17 mouse cellular contexts compared by ENCODE assay signal in genomic region chr9:49527340-49527739, GRCm38 (mm10). TPM values are rescaled to one million over a fixed set of nuclear protein-coding genes. Genes with fewer than 3 reads are reported as not detected.
DNase-seq lines count a peak whose midpoint lies in the region; ATAC-seq and TF ChIP-seq lines count a peak whose summit lies in the region.
"Had no signal": no experiment of that assay in that cellular context is flagged by ENCODE, and none has a peak within 500 bp of the region (broad histone marks: within the 10 kb centered on the region; RNA-seq: fewer than 3 reads in every experiment).

No protein-coding gene starts in this region.

- H3K36me3 ChIP-seq in heart, postnatal 0 days (replicated peaks; ENCODE audit: control insufficient read depth, insufficient read depth, low read length): peaks cover 8% of the 10 kb centered on the region
- no peaks in the 10 kb centered on the region for H3K36me3 ChIP-seq in heart, embryonic 11.5 days (ENCODE audit: control insufficient read depth, insufficient read depth, low read length)
- H3K36me3 ChIP-seq in hindbrain, embryonic 11.5 days (ENCODE audit: control insufficient read depth, insufficient read depth, low read length): no peaks in the 10 kb centered on the region
- peaks cover 8% of the 10 kb centered on the region for H3K36me3 ChIP-seq in midbrain, embryonic 16.5 days (ENCODE audit: control insufficient read depth, insufficient read depth, low read length)

- no peaks in the 10 kb centered on the region for H3K4me1 ChIP-seq in heart, postnatal 0 days (ENCODE audit: control insufficient read depth, insufficient read depth)
- H3K4me1 ChIP-seq in heart, embryonic 11.5 days (ENCODE audit: control insufficient read depth, insufficient read depth, low read length): no peaks in the 10 kb centered on the region
- no peaks in the 10 kb centered on the region; the same call in 1 of the 2 replicates for H3K4me1 ChIP-seq in hindbrain, embryonic 11.5 days (replicated peaks; ENCODE audit: control insufficient read depth, insufficient read depth, low read length)
- H3K4me1 ChIP-seq in midbrain, embryonic 16.5 days (ENCODE audit: control insufficient read depth, insufficient read depth, low read length): peaks cover 12% of the 10 kb centered on the region; the same call in 1 of the 2 replicates

- no peak overlapping the region for H3K4me3 ChIP-seq in heart, postnatal 0 days (ENCODE audit: low read depth, low read length)
- no peak overlapping the region for H3K4me3 ChIP-seq in heart, embryonic 11.5 days (ENCODE audit: low read depth, low read length)
- H3K4me3 ChIP-seq in hindbrain, embryonic 11.5 days (ENCODE audit: low read depth, low read length): no peak overlapping the region
- H3K4me3 ChIP-seq in midbrain, embryonic 16.5 days (ENCODE audit: low read depth, low read length): no peak overlapping the region
- H3K4me3 ChIP-seq: heart, adult 2 months; left cerebral cortex, adult 2 months; limb, embryonic 13.5 days; myocyte had no signal

- peak; percentile 11 for DNase-seq in heart, postnatal 0 days (ENCODE audit: low spot score)
- peak; percentile 47 for DNase-seq in brain, embryonic 14.5 days (ENCODE audit: low read depth)
- no peak for DNase-seq in hindbrain, embryonic 11.5 days (ENCODE audit: low spot score)
- no peak for DNase-seq in embryo, embryonic 11 days
- DNase-seq in lung, postnatal 14 days: no peak
- no peak for DNase-seq in lung, postnatal 10 days
- DNase-seq: adrenal gland, postnatal 36 days; cerebellum, postnatal 36 days; heart, adult 2 months; kidney, adult 8-10 months; lung, adult 18-20 months; thymus, adult 2 months had no signal

- H3K27ac ChIP-seq in heart, postnatal 0 days (ENCODE audit: low read depth): no peak overlapping the region
- H3K27ac ChIP-seq in heart, embryonic 11.5 days (ENCODE audit: low read depth, low read length): no peak overlapping the region
- peak overlapping the region; percentile 58 for H3K27ac ChIP-seq in hindbrain, embryonic 11.5 days (ENCODE audit: low read depth, low read length)
- peak overlapping the region; percentile 23; the same call in 1 of the 2 replicates for H3K27ac ChIP-seq in midbrain, embryonic 16.5 days (ENCODE audit: low read length)
- H3K27ac ChIP-seq: heart, adult 2 months; left cerebral cortex, adult 2 months; limb, embryonic 13.5 days had no signal

- no peaks in the 10 kb centered on the region for H3K9me3 ChIP-seq in heart, postnatal 0 days (replicated peaks; ENCODE audit: control insufficient read depth, low read length)
- H3K9me3 ChIP-seq in heart, embryonic 11.5 days (replicated peaks; ENCODE audit: control insufficient read depth, low read length): no peaks in the 10 kb centered on the region
- H3K9me3 ChIP-seq in hindbrain, embryonic 11.5 days (ENCODE audit: control insufficient read depth, low read length): no peaks in the 10 kb centered on the region
- H3K9me3 ChIP-seq in midbrain, embryonic 16.5 days (replicated peaks; ENCODE audit: control insufficient read depth, low read length, poor library complexity, severe bottlenecking): no peaks in the 10 kb centered on the region
- H3K9me3 ChIP-seq: limb, embryonic 13.5 days had no signal

- no peak overlapping the region for H3K4me2 ChIP-seq in heart, postnatal 0 days (ENCODE audit: low read depth, low read length)
- H3K4me2 ChIP-seq in heart, embryonic 11.5 days: no peak overlapping the region
- no peak overlapping the region for H3K4me2 ChIP-seq in hindbrain, embryonic 11.5 days (replicated peaks; ENCODE audit: low read depth, low read length)
- H3K4me2 ChIP-seq in midbrain, embryonic 16.5 days (ENCODE audit: low read length): no peak overlapping the region
- H3K4me2 ChIP-seq: limb, embryonic 13.5 days had no signal

- TF ChIP-seq EP300 in heart, postnatal 0 days (IDR thresholded peaks at IDR 0.05; ENCODE audit: low read depth): no peak

- H3K9ac ChIP-seq in heart, postnatal 0 days (replicated peaks; ENCODE audit: low read depth, low read length): no peak overlapping the region
- H3K9ac ChIP-seq in heart, embryonic 11.5 days (ENCODE audit: low read depth, low read length): no peak overlapping the region
- H3K9ac ChIP-seq in hindbrain, embryonic 11.5 days (ENCODE audit: low read depth, low read length): no peak overlapping the region
- H3K9ac ChIP-seq in midbrain, embryonic 16.5 days (ENCODE audit: low read depth, low read length): no peak overlapping the region
- H3K9ac ChIP-seq: limb, embryonic 13.5 days had no signal

- H3K27me3 ChIP-seq in heart, postnatal 0 days (ENCODE audit: control insufficient read depth, insufficient read depth, low read length): no peaks in the 10 kb centered on the region
- H3K27me3 ChIP-seq in heart, embryonic 11.5 days (ENCODE audit: control insufficient read depth, insufficient read depth, low read length): no peaks in the 10 kb centered on the region
- H3K27me3 ChIP-seq in hindbrain, embryonic 11.5 days (ENCODE audit: control insufficient read depth, insufficient read depth, low read length): no peaks in the 10 kb centered on the region
- no peaks in the 10 kb centered on the region for H3K27me3 ChIP-seq in midbrain, embryonic 16.5 days (ENCODE audit: control insufficient read depth, insufficient read depth, low read depth, low read length)
- H3K27me3 ChIP-seq: limb, embryonic 13.5 days had no signal

- ATAC-seq in heart, postnatal 0 days (ENCODE audit: insufficient read depth, low read depth): peak; percentile 58
- ATAC-seq in heart, embryonic 11.5 days (replicated peaks; ENCODE audit: insufficient number of reproducible peaks, low FRiP score, low TSS enrichment): no peak
- no peak for ATAC-seq in hindbrain, embryonic 11.5 days (ENCODE audit: low FRiP score)
- ATAC-seq in midbrain, embryonic 16.5 days: no peak

- no peak for TF ChIP-seq POLR2A in brain, embryonic 14.5 days (IDR thresholded peaks at IDR 0.05; ENCODE audit: borderline replicate concordance, extremely low read depth, insufficient read depth, insufficient read length, poor library complexity, severe bottlenecking)

- TF ChIP-seq CTCF in heart, postnatal 0 days (IDR thresholded peaks at IDR 0.05; ENCODE audit: low read depth): no peak
- no peak for TF ChIP-seq CTCF in brain, embryonic 14.5 days (IDR thresholded peaks at IDR 0.05; ENCODE audit: borderline replicate concordance, extremely low read depth, insufficient read depth, insufficient read length)

- 51% methylated on average over 8 of the region's 8 CpGs for WGBS in heart, postnatal 0 days
- WGBS in heart, embryonic 11.5 days (ENCODE audit: insufficient replicate concordance): 63% methylated on average over 8 of the region's 8 CpGs
- 60% methylated on average over 8 of the region's 8 CpGs for WGBS in hindbrain, embryonic 11.5 days
- 50% methylated on average over 8 of the region's 8 CpGs for WGBS in midbrain, embryonic 16.5 days

RNA-seq across cellular contexts. Expression of gene Ttc12, which starts 41.3 kb away (rescaled TPM):
- total RNA-seq in heart, postnatal 0 days (2014; rRNA removed; ENCODE audit: low replicate concordance): 5.3 and 10.5 TPM in 2 replicates
- 5.1 and 5.4 TPM in 2 replicates for polyA plus RNA-seq in heart, postnatal 0 days (2015; fragmentation: Nextera tagmentation; extraction: Ambion mirVana)
- polyA plus RNA-seq in heart, embryonic 11.5 days (2014; fragmentation: Nextera tagmentation; extraction: Ambion mirVana): 1.5 and 1.9 TPM in 2 replicates
- 1.2 and 2.5 TPM in 2 replicates for polyA plus RNA-seq in brain, embryonic 14.5 days (2012; rRNA removed)
- polyA plus RNA-seq in hindbrain, embryonic 11.5 days (2014; fragmentation: Nextera tagmentation; extraction: Ambion mirVana): 2.9 and 3.4 TPM in 2 replicates
- 1.7 and 1.9 TPM in 2 replicates for polyA plus RNA-seq in midbrain, embryonic 16.5 days (2015; fragmentation: Nextera tagmentation; extraction: Ambion mirVana)

Comparison
In these comparisons a context has a peak if more than half of its experiments do, and no peak if none do; other contexts are left out.
1. DNase-seq: peak in heart, postnatal 0 days (single experiment) and brain, embryonic 14.5 days (single experiment); none in hindbrain, embryonic 11.5 days (single experiment), embryo, embryonic 11 days (single experiment), lung, postnatal 14 days (single experiment) and lung, postnatal 10 days (single experiment).
2. H3K27ac ChIP-seq: peak in hindbrain, embryonic 11.5 days (single experiment) and midbrain, embryonic 16.5 days (single experiment); none in heart, postnatal 0 days (single experiment) and heart, embryonic 11.5 days (single experiment).